Mouse (Mus musculus): Measurements from ENCODE around the gene Hnf4a. TPM values are rescaled to one million over a fixed set of nuclear protein-coding genes. Genes with fewer than 3 reads are reported as not detected.
A peak's percentile ranks its signal among the peaks of the same experiment; 100 is the strongest.
"Not testable (repeated sequence)": the region's sequence is repeated elsewhere in the genome, so short reads cannot be mapped to it uniquely, and the experiment has no call there.

Hnf4a gene
- total RNA-seq (2014; rRNA removed) = not detected in 2 replicates
- not detected in 2 replicates for polyA plus RNA-seq (2015; fragmentation: Nextera tagmentation; extraction: Ambion mirVana)

GRCm38 (mm10) chr2:163506300-163507004 lies at the start of gene Hnf4a:
TSS of gene Hnf4a (plus strand) at chr2:163506808.
- Histone ChIP-seq H3K27ac (ENCODE audit: low read depth, low read length) (no peak within 1 kb of the TSS), H3K27me3 (ENCODE audit: insufficient read depth, low read length) (no peaks in the 10 kb centered on the region), H3K9ac (no peak within 1 kb of the TSS), H3K4me2 (ENCODE audit: low read depth) (no peak within 1 kb of the TSS), H3K4me3 (ENCODE audit: low read depth, low read length) (no peak within 1 kb of the TSS), H3K9me3 (ENCODE audit: low read length) (no peaks in the 10 kb centered on the region), H3K36me3 (ENCODE audit: insufficient read depth) (no peaks in the 10 kb centered on the region), H3K4me1 (ENCODE audit: insufficient read depth) (no peaks in the 10 kb centered on the region)
- WGBS = 90% methylated on average over 10 of the region's 10 CpGs
- no peak for ATAC-seq
- DNase-seq = no peak
- no peak for TF ChIP-seq CTCF (IDR thresholded peaks at IDR 0.05; ENCODE audit: low read depth)

GRCm38 (mm10) chr2:163458539-163459265 lies 47.9 kb upstream of the Hnf4a start:
- peak; percentile 43 for DNase-seq

GRCm38 (mm10) chr2:163459380-163459779 lies 47.2 kb upstream of the Hnf4a start:
- DNase-seq = peak; percentile 53

More at GRCm38 (mm10) chr2:163458539-163459265, 47.9 kb upstream of the Hnf4a start:
- Histone ChIP-seq H3K27ac (ENCODE audit: low read depth, low read length) (peak overlapping the region; percentile 29; the same call in 1 of the 2 replicates), H3K9ac (peak overlapping the region; percentile 33), H3K4me3 (ENCODE audit: low read depth, low read length) (0 out of 2 replicates have a peak overlapping the region, but pooled peaks have one; percentile 3), H3K36me3 (ENCODE audit: insufficient read depth) (peaks cover 18% of the 10 kb centered on the region), H3K4me1 (ENCODE audit: insufficient read depth) (peaks cover 4% of the 10 kb centered on the region; the same call in 1 of the 2 replicates), H3K4me2 (ENCODE audit: low read depth) (peak overlapping the region; percentile 38), H3K27me3 (ENCODE audit: insufficient read depth, low read length) (no peaks in the 10 kb centered on the region), H3K9me3 (ENCODE audit: low read length) (no peaks in the 10 kb centered on the region)
- peak; percentile 60 for ATAC-seq
- TF ChIP-seq CTCF (IDR thresholded peaks at IDR 0.05; ENCODE audit: low read depth) = no peak
- 51% methylated on average over 27 of the region's 27 CpGs for WGBS

GRCm38 (mm10) chr2:163460622-163461021 lies 46.0 kb upstream of the Hnf4a start:
- Histone ChIP-seq H3K27me3 (ENCODE audit: insufficient read depth, low read length) (no peaks in the 10 kb centered on the region), H3K4me1 (ENCODE audit: insufficient read depth) (peaks cover 4% of the 10 kb centered on the region; the same call in 1 of the 2 replicates), H3K9ac (no peak overlapping the region), H3K4me3 (ENCODE audit: low read depth, low read length) (no peak overlapping the region), H3K27ac (ENCODE audit: low read depth, low read length) (no peak overlapping the region), H3K36me3 (ENCODE audit: insufficient read depth) (peaks cover 1% of the 10 kb centered on the region; the same call in 1 of the 2 replicates), H3K9me3 (ENCODE audit: low read length) (no peaks in the 10 kb centered on the region), H3K4me2 (ENCODE audit: low read depth) (no peak overlapping the region)
- ATAC-seq = no peak
- no peak for TF ChIP-seq CTCF (IDR thresholded peaks at IDR 0.05; ENCODE audit: low read depth)
- no peak for DNase-seq
- 87% methylated on average over 8 of the region's 8 CpGs for WGBS

More at GRCm38 (mm10) chr2:163459380-163459779, 47.2 kb upstream of the Hnf4a start:
- Histone ChIP-seq H3K36me3 (ENCODE audit: insufficient read depth) (peaks cover 11% of the 10 kb centered on the region), H3K4me3 (ENCODE audit: low read depth, low read length) (0 out of 2 replicates have a peak overlapping the region, but pooled peaks have one; percentile 3), H3K27me3 (ENCODE audit: insufficient read depth, low read length) (no peaks in the 10 kb centered on the region), H3K9ac (peak overlapping the region; percentile 33), H3K27ac (ENCODE audit: low read depth, low read length) (peak overlapping the region; percentile 29; the same call in 1 of the 2 replicates), H3K4me2 (ENCODE audit: low read depth) (peak overlapping the region; percentile 38), H3K9me3 (ENCODE audit: low read length) (no peaks in the 10 kb centered on the region), H3K4me1 (ENCODE audit: insufficient read depth) (peaks cover 4% of the 10 kb centered on the region; the same call in 1 of the 2 replicates)
- peak; percentile 85 for ATAC-seq
- WGBS = 42% methylated on average over 10 of the region's 10 CpGs
- no peak for TF ChIP-seq CTCF (IDR thresholded peaks at IDR 0.05; ENCODE audit: low read depth)

- not testable (repeated sequence) for H3K9me3 ChIP-seq (ENCODE audit: low read length); H3K4me2 ChIP-seq (ENCODE audit: low read depth); ATAC-seq; DNase-seq; H3K4me1 ChIP-seq (ENCODE audit: insufficient read depth); H3K9ac ChIP-seq; H3K27ac ChIP-seq (ENCODE audit: low read depth, low read length); H3K36me3 ChIP-seq (ENCODE audit: insufficient read depth); H3K4me3 ChIP-seq (ENCODE audit: low read depth, low read length); H3K27me3 ChIP-seq (ENCODE audit: insufficient read depth, low read length)
- 97% methylated on average over 8 of the region's 9 CpGs for WGBS
These were observed 45.3 kb upstream of the Hnf4a start for GRCm38 (mm10) chr2:163461307-163461706.

GRCm38 (mm10) chr2:163462386-163462785 lies 44.2 kb upstream of the Hnf4a start:
- H3K9ac ChIP-seq = no peak overlapping the region
- peaks cover 7% of the 10 kb centered on the region; the same call in 1 of the 2 replicates for H3K36me3 ChIP-seq (ENCODE audit: insufficient read depth)
- ATAC-seq (no peak), DNase-seq (no peak)
- no peak for TF ChIP-seq CTCF (IDR thresholded peaks at IDR 0.05; ENCODE audit: low read depth)
- H3K4me2 ChIP-seq (ENCODE audit: low read depth) = no peak overlapping the region
- H3K27me3 ChIP-seq (ENCODE audit: insufficient read depth, low read length) = no peaks in the 10 kb centered on the region
- peaks cover 4% of the 10 kb centered on the region; the same call in 1 of the 2 replicates for H3K4me1 ChIP-seq (ENCODE audit: insufficient read depth)
- no peak overlapping the region for H3K27ac ChIP-seq (ENCODE audit: low read depth, low read length)
- 76% methylated on average over 5 of the region's 5 CpGs for WGBS
- H3K9me3 ChIP-seq (ENCODE audit: low read length) = no peaks in the 10 kb centered on the region
- H3K4me3 ChIP-seq (ENCODE audit: low read depth, low read length) = no peak overlapping the region
